Mouse (Mus musculus) kidney, postnatal 0 days (tissue): ENCODE data around the gene Trpv3. TPM values are rescaled to one million over a fixed set of nuclear protein-coding genes. Genes with fewer than 3 reads are reported as not detected.

Source experiments
- ATAC-seq: fragments of 200-750 bp; cut with Nextera tagmentation; replicated peaks from 2 replicates; pipeline ENCODE4 v1.8.0; 2017; ENCODE audit warnings: low read depth, moderate number of reproducible peaks, moderate TSS enrichment, moderate library complexity; ENCODE audit not compliant: low FRiP score
- DNase-seq: peaks from one replicate; pipeline ENCODE4 v3.0.0-alpha.2; 2016; ENCODE audit warnings: low spot score
- H3K27ac ChIP-seq: fragments of 300-500 bp; sonication (generic); 2 replicates; pipeline ENCODE4 v1.5.1; 2014; ENCODE audit warnings: mild to moderate bottlenecking
- H3K27me3 ChIP-seq: fragments of 300-500 bp; sonication (generic); 2 replicates; pipeline ENCODE4 v1.6.1; 2014; ENCODE audit warnings: low read length, mixed read lengths; ENCODE audit not compliant: insufficient read depth
- H3K36me3 ChIP-seq: fragments of 300-500 bp; sonication (generic); 2 replicates; pipeline ENCODE4 v1.6.1; 2014; ENCODE audit warnings: low read length, mixed read lengths; ENCODE audit not compliant: insufficient read depth
- H3K4me1 ChIP-seq: fragments of 300-500 bp; sonication (generic); replicated peaks from 2 replicates; pipeline ENCODE4 v1.6.1; 2014; ENCODE audit warnings: antibody characterized with exemption, low read length, mixed read lengths; ENCODE audit not compliant: insufficient read depth
- H3K4me2 ChIP-seq: fragments of 300-500 bp; sonication (generic); 2 replicates; pipeline ENCODE4 v1.6.1; 2014; ENCODE audit warnings: mild to moderate bottlenecking, low read length, moderate library complexity, mixed read lengths
- H3K4me3 ChIP-seq: fragments of 300-500 bp; sonication (generic); replicated peaks from 2 replicates; pipeline ENCODE4 v1.5.1; 2014; ENCODE audit warnings: low read depth, low read length
- H3K9ac ChIP-seq: fragments of 300-500 bp; sonication (generic); 2 replicates; pipeline ENCODE4 v1.6.1; 2014; ENCODE audit warnings: low read depth, low read length
- H3K9me3 ChIP-seq: fragments of 300-500 bp; sonication (generic); replicated peaks from 2 replicates; pipeline ENCODE4 v1.6.1; 2016; ENCODE audit warnings: low read length, inconsistent platforms, mixed read lengths
- CTCF ChIP-seq: IDR thresholded peaks from 2 replicates; pipeline ENCODE4 v1.5.1; 2016; ENCODE audit warnings: antibody characterized with exemption, low read depth, mild to moderate bottlenecking, moderate library complexity
- WGBS: fragments of 180-500 bp; shearing (Covaris S2); extraction: QIAGEN DNeasy Blood & Tissue Kit; methylation state at CpG from one replicate; pipeline ENCODE4 v1.1.7; 2014; 5-methylcytosine and 5-hydroxymethylcytosine counted together
- polyA plus RNA-seq: library from polyadenylated mRNA; unstranded; fragments of >200 nt; fragmentation: Nextera tagmentation; extraction: Ambion mirVana; gene quantifications from 2 replicates; pipeline ENCODE4 v1.2.1, GENCODE M21; 2015

The Trpv3 gene
- polyA plus RNA-seq, result 0.16 and 0.19 TPM in 2 replicates

GRCm38 (mm10) chr11:73267267-73267666, at the start of gene Trpv3:
Trpv3 (plus strand) TSS chr11:73267388.
- no peaks in the 10 kb centered on the region for H3K36me3 ChIP-seq
- H3K4me2 ChIP-seq, result no peak within 1 kb of the TSS
- H3K27me3 ChIP-seq, result no peaks in the 10 kb centered on the region
- H3K4me3 ChIP-seq, result no peak within 1 kb of the TSS
- no peaks in the 10 kb centered on the region for H3K4me1 ChIP-seq
- no peak within 1 kb of the TSS for H3K9ac ChIP-seq
- DNase-seq (no peak), ATAC-seq (no peak)
- TF ChIP-seq CTCF, result no peak
- no peak within 1 kb of the TSS for H3K27ac ChIP-seq
- no peaks in the 10 kb centered on the region for H3K9me3 ChIP-seq
- 78% methylated on average over 7 of the region's 7 CpGs for WGBS

- no peak for ATAC-seq
- WGBS, result 60% methylated on average over 2 of the region's 2 CpGs
These were observed 47.5 kb upstream of the Trpv3 start for GRCm38 (mm10) chr11:73219671-73220070.

GRCm38 (mm10) chr11:73220651-73221050, 46.5 kb upstream of the Trpv3 start:
- Histone ChIP-seq H3K4me2 (no peak overlapping the region), H3K27ac (no peak overlapping the region), H3K4me1 (no peaks in the 10 kb centered on the region), H3K36me3 (no peaks in the 10 kb centered on the region), H3K9ac (no peak overlapping the region), H3K9me3 (no peaks in the 10 kb centered on the region), H3K27me3 (no peaks in the 10 kb centered on the region), H3K4me3 (no peak overlapping the region)
- no peak for ATAC-seq
- 88% methylated on average over 1 of the region's 1 CpGs for WGBS
- no peak for TF ChIP-seq CTCF
- no peak for DNase-seq

More at GRCm38 (mm10) chr11:73219671-73220070, 47.5 kb upstream of the Trpv3 start:
- Histone ChIP-seq H3K36me3 (no peaks in the 10 kb centered on the region), H3K9me3 (no peaks in the 10 kb centered on the region), H3K4me2 (no peak overlapping the region), H3K4me1 (no peaks in the 10 kb centered on the region), H3K27ac (no peak overlapping the region), H3K27me3 (no peaks in the 10 kb centered on the region), H3K9ac (no peak overlapping the region), H3K4me3 (no peak overlapping the region)
- DNase-seq, result no peak
- no peak for TF ChIP-seq CTCF

- Histone ChIP-seq H3K36me3 (no peaks in the 10 kb centered on the region), H3K4me3 (no peak overlapping the region), H3K27me3 (no peaks in the 10 kb centered on the region), H3K9me3 (no peaks in the 10 kb centered on the region), H3K4me2 (no peak overlapping the region), H3K9ac (no peak overlapping the region), H3K27ac (no peak overlapping the region), H3K4me1 (no peaks in the 10 kb centered on the region)
- ATAC-seq, result peak; percentile 52; the same call in 1 of the 2 replicates
- WGBS, result 16% methylated on average over 5 of the region's 5 CpGs
- no peak for DNase-seq
- TF ChIP-seq CTCF, result no peak
These were observed 44.3 kb upstream of the Trpv3 start for GRCm38 (mm10) chr11:73222846-73223245.

- Histone ChIP-seq H3K9ac (no peak overlapping the region), H3K4me1 (no peaks in the 10 kb centered on the region), H3K27me3 (no peaks in the 10 kb centered on the region), H3K4me3 (no peak overlapping the region), H3K27ac (no peak overlapping the region), H3K9me3 (no peaks in the 10 kb centered on the region), H3K4me2 (no peak overlapping the region), H3K36me3 (no peaks in the 10 kb centered on the region)
- DNase-seq, result peak; percentile 12
- TF ChIP-seq CTCF, result peak; percentile 54; the same call in 1 of the 2 replicates
- ATAC-seq, result 0 out of 2 replicates have a peak, but pooled peaks have one; percentile 13
- WGBS, result 62% methylated on average over 2 of the region's 2 CpGs
These were observed 43.2 kb upstream of the Trpv3 start for GRCm38 (mm10) chr11:73223966-73224365.

GRCm38 (mm10) chr11:73225856-73226255, 41.3 kb upstream of the Trpv3 start:
- DNase-seq, result no peak
- Histone ChIP-seq H3K4me3 (no peak overlapping the region), H3K36me3 (no peaks in the 10 kb centered on the region), H3K9me3 (no peaks in the 10 kb centered on the region), H3K4me1 (no peaks in the 10 kb centered on the region), H3K27me3 (no peaks in the 10 kb centered on the region), H3K9ac (no peak overlapping the region), H3K4me2 (no peak overlapping the region), H3K27ac (no peak overlapping the region)
- 86% methylated on average over 6 of the region's 6 CpGs for WGBS
- ATAC-seq, result no peak
- no peak for TF ChIP-seq CTCF

GRCm38 (mm10) chr11:73228881-73229280, 38.3 kb upstream of the Trpv3 start:
- 72% methylated on average over 5 of the region's 5 CpGs for WGBS
- H3K36me3 ChIP-seq, result no peaks in the 10 kb centered on the region
- no peak overlapping the region for H3K4me3 ChIP-seq
- no peaks in the 10 kb centered on the region for H3K9me3 ChIP-seq
- ATAC-seq (no peak), DNase-seq (no peak)
- no peak overlapping the region for H3K27ac ChIP-seq
- no peaks in the 10 kb centered on the region for H3K27me3 ChIP-seq
- H3K4me2 ChIP-seq, result no peak overlapping the region
- no peak overlapping the region for H3K9ac ChIP-seq
- no peaks in the 10 kb centered on the region for H3K4me1 ChIP-seq
- TF ChIP-seq CTCF, result no peak
